Mouse (Mus musculus) liver, embryonic 14.5 days (tissue): ENCODE measurements around the gene Fmo9.

Experiments used
- CTCF ChIP-seq: IDR thresholded peaks from 2 replicates; pipeline ENCODE4 v1.5.1; 2016; ENCODE audit warnings: antibody characterized with exemption, low read depth, control low read depth
- EP300 ChIP-seq: IDR thresholded peaks from 2 replicates; pipeline ENCODE4 v1.6.1; 2016; ENCODE audit warnings: antibody characterized with exemption, low read depth

DNA sequence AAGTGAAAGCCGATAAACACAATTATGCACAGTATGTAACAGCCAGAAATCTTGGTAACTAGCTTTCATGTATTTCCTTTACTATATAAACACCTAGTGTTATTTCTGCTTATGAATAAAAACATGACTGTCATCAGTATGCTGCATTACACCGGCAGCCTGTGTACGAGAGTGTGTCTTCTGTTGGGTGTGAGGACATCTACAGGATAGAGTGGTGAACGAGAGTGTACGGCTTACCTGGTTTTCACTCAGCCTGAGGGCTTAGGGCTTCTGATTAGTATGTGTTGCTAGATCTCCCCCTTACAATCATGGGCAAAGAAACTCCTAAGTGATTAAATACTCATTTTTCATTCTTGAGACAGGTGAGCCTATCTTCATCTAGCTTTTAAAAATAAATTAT is 12.4 kb downstream of the Fmo9 start:
- TF ChIP-seq CTCF (no peak), EP300 (no peak)
